Mouse (Mus musculus) telencephalon, adult 2 months (tissue): ENCODE measurements around the gene Olfr490.

Experiments used
- DNase-seq: peaks from one replicate; pipeline ENCODE4 v3.0.0-alpha.2; 2011; ENCODE audit warnings: low read depth, low spot score

The Olfr490 gene

DNA sequence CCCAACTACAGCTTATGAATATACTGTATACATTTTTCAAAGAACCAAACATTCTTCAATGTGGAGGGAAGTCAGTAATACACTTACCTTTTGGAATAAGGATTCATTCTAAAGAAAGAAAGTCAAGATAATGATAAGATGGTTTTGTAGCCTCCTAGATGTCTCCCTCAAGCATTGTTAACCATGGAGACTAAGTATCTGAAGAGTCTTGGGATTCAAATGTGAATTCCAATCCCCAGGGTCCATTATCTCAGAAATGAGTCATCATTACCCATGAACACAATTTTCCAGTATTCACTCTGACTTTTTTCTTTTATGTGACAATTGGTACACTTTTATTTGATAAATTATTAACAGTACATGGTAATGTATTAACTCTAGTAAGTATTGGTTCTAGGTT lies at the start of gene Olfr490:
TSS of gene Olfr490 (minus strand) at position 101 of the 400 bp plus-strand sequence.
- no peak for DNase-seq

DNA sequence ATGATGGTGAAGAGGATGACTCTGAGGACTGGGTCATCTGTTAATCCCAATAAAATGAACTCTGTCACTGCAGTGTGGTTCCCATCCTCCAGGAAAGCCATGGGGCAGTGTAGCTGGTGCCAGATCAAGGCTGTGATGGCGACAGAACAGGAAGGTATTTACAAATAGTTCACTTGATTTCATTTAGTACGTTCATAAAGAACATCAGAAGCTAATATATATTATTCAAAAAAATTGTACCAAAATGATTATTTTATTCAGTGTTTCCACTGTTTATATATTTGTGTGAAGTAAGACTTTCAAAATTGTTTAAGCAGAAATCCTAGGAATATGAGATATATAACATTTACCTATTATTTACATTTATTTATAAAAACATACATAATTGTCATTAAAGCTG lies 34.8 kb upstream of the Olfr490 start, which contains the start of gene Olfr492:
TSS of gene Olfr492 (minus strand) at position 101 of the 400 bp plus-strand sequence.
- no peak for DNase-seq

DNA sequence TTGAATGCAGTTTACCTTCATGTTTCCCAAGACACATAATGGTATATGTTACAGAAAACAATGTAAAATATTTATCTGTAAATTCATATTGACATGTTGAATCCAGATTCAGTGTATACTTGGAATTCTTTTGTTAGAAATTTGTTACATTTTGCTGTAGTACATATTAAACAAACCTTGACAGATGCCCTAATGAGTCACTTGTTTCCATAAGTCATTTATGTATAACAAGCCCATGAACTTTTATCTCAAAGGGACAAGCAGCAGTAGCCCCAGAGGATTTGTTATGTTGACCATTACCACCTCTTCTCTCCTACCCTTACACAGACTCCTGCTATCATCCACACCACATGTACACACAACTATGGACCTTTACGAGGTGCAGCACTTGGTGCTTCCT lies 24.4 kb upstream of the Olfr490 start, which contains the start of gene Olfr491:
TSS of gene Olfr491 (plus strand) at position 301 of the 400 bp plus-strand sequence.
- DNase-seq, result no peak

DNA sequence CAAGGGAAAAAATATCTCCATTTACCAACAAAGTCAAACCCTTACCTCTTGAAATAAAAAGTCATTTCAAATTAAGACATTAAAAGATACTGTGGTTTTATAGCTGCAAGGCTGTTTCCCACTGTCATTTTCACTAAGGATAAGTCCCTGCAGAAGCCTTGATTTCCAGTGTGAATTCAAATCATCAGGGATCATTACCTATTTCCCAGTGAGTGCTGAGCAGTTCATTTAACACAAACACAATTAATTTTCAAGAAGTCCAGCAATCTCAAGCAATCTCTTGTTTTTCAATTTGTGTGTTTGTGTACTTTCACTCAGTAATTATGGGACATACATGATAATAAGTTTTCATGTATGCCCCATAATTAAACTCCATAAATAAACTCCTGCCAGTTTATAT lies 30.5 kb downstream of the Olfr490 start, which contains the start of gene Olfr488:
TSS of gene Olfr488 (minus strand) at position 101 of the 400 bp plus-strand sequence.
- DNase-seq, result no peak
